Mouse (Mus musculus) brain, embryonic 14.5 days (tissue): ENCODE measurements around the gene Ccdc74a.

Experiments
- CTCF ChIP-seq: fragments of 200-500 bp; IDR thresholded peaks from 2 replicates; pipeline ENCODE4 v1.5.1; 2012; ENCODE audit warnings: inconsistent platforms, mild to moderate bottlenecking, moderate library complexity, borderline replicate concordance; ENCODE audit not compliant: insufficient read depth, insufficient read length; ENCODE audit errors: extremely low read depth
- POLR2A ChIP-seq: fragments of 200-500 bp; IDR thresholded peaks from 2 replicates; pipeline ENCODE4 v1.6.1; 2012; ENCODE audit warnings: mild to moderate bottlenecking, inconsistent platforms, borderline replicate concordance; ENCODE audit not compliant: poor library complexity, insufficient read depth, insufficient read length, severe bottlenecking; ENCODE audit errors: extremely low read depth

- TF ChIP-seq CTCF (no peak), POLR2A (no peak)
Observed at GRCm38 (mm10) chr16:17647566-17648340, 1.5 kb downstream of the Ccdc74a start.
